ENCODE assay signal across 13 mouse cellular contexts in genomic region chr4:122857909-122858308, GRCm38 (mm10). TPM values are rescaled to one million over a fixed set of nuclear protein-coding genes. Genes with fewer than 3 reads are reported as not detected.
DNase-seq lines count a peak whose midpoint lies in the region; ATAC-seq and TF ChIP-seq lines count a peak whose summit lies in the region.
"Had no signal": no experiment of that assay in that cellular context is flagged by ENCODE, and none has a peak within 500 bp of the region (broad histone marks: within the 10 kb centered on the region; RNA-seq: fewer than 3 reads in every experiment).

No protein-coding gene starts in this region.

- H3K9me3 ChIP-seq in liver, postnatal 0 days (ENCODE audit: low read length): no peaks in the 10 kb centered on the region
- no peaks in the 10 kb centered on the region for H3K9me3 ChIP-seq in liver, embryonic 12.5 days (replicated peaks)
- H3K9me3 ChIP-seq: forebrain, embryonic 13.5 days; limb, embryonic 15.5 days; stomach, embryonic 15.5 days had no signal

- no peak overlapping the region for H3K4me3 ChIP-seq in gastrocnemius, adult 2 months
- H3K4me3 ChIP-seq in liver, postnatal 0 days (ENCODE audit: low read depth, low read length): no peak overlapping the region
- no peak overlapping the region for H3K4me3 ChIP-seq in liver, embryonic 12.5 days
- H3K4me3 ChIP-seq: forebrain, embryonic 13.5 days; limb, embryonic 15.5 days; stomach, embryonic 15.5 days had no signal

- intact Hi-C loops in gastrocnemius, adult 2 months (cut with DNase I): no loop called here
- intact Hi-C loops in gastrocnemius, postnatal 14 days (cut with DNase I; ENCODE audit: low total_unique reads): no loop called here

- ATAC-seq in liver, postnatal 0 days: no peak
- no peak for ATAC-seq in liver, embryonic 12.5 days
- peak; percentile 43 for ATAC-seq in CD4-positive, CD25-positive, alpha-beta regulatory T cell, adult 4 months
- ATAC-seq in erythroblast, adult 5-6 weeks (replicated peaks; ENCODE audit: low FRiP score, poor library complexity, severe bottlenecking): no peak
- ATAC-seq: forebrain, embryonic 13.5 days had no signal

- 46% methylated on average over 2 of the region's 2 CpGs for WGBS in liver, postnatal 0 days (ENCODE audit: insufficient replicate concordance)
- 51% methylated on average over 2 of the region's 2 CpGs for WGBS in liver, embryonic 12.5 days (ENCODE audit: insufficient replicate concordance)

- peaks cover 64% of the 10 kb centered on the region for H3K36me3 ChIP-seq in liver, postnatal 0 days (replicated peaks; ENCODE audit: insufficient read depth, low read length)
- peaks cover 75% of the 10 kb centered on the region for H3K36me3 ChIP-seq in liver, embryonic 12.5 days

- H3K9ac ChIP-seq in liver, postnatal 0 days (replicated peaks): no peak overlapping the region
- no peak overlapping the region for H3K9ac ChIP-seq in liver, embryonic 12.5 days
- H3K9ac ChIP-seq: forebrain, embryonic 13.5 days; limb, embryonic 15.5 days; stomach, embryonic 15.5 days had no signal

- H3K27ac ChIP-seq in gastrocnemius, adult 2 months: no peak overlapping the region
- H3K27ac ChIP-seq in liver, postnatal 0 days (ENCODE audit: low read depth): no peak overlapping the region
- no peak overlapping the region for H3K27ac ChIP-seq in liver, embryonic 12.5 days
- H3K27ac ChIP-seq: forebrain, embryonic 13.5 days; limb, embryonic 15.5 days; stomach, embryonic 15.5 days had no signal

- no peak for TF ChIP-seq EP300 in liver, postnatal 0 days (IDR thresholded peaks at IDR 0.05; ENCODE audit: low read depth)

- no peak for DNase-seq in gastrocnemius, adult 2 months
- no peak for DNase-seq in gastrocnemius, postnatal 14 days
- DNase-seq in liver, postnatal 0 days: no peak
- DNase-seq in induced T-regulatory cell, adult 2 months (ENCODE audit: low read depth): peak; percentile 41
- DNase-seq in urinary bladder, postnatal 25 days (ENCODE audit: low spot score): no peak
- DNase-seq: cerebellum, postnatal 14 days; gastrocnemius, postnatal 25 days had no signal

- H3K4me2 ChIP-seq in liver, postnatal 0 days (ENCODE audit: low read depth, low read length): no peak overlapping the region
- no peak overlapping the region for H3K4me2 ChIP-seq in liver, embryonic 12.5 days
- H3K4me2 ChIP-seq: forebrain, embryonic 13.5 days; limb, embryonic 15.5 days; stomach, embryonic 15.5 days had no signal

- H3K27me3 ChIP-seq in liver, postnatal 0 days (ENCODE audit: insufficient read depth, low read length): no peaks in the 10 kb centered on the region
- no peaks in the 10 kb centered on the region for H3K27me3 ChIP-seq in liver, embryonic 12.5 days (replicated peaks)
- H3K27me3 ChIP-seq: forebrain, embryonic 13.5 days; limb, embryonic 15.5 days; stomach, embryonic 15.5 days had no signal

- peaks cover 10% of the 10 kb centered on the region for H3K4me1 ChIP-seq in liver, postnatal 0 days (ENCODE audit: insufficient read depth)
- no peaks in the 10 kb centered on the region for H3K4me1 ChIP-seq in liver, embryonic 12.5 days
- H3K4me1 ChIP-seq: forebrain, embryonic 13.5 days; limb, embryonic 15.5 days; stomach, embryonic 15.5 days had no signal

- peak; percentile 7; the same call in 1 of the 2 replicates for TF ChIP-seq CTCF in gastrocnemius, adult 2 months (IDR thresholded peaks at IDR 0.05)
- TF ChIP-seq CTCF in liver, postnatal 0 days (IDR thresholded peaks at IDR 0.05; ENCODE audit: low read depth): peak; percentile 55

RNA-seq across cellular contexts. Expression of gene Ppt1, which starts 21.9 kb away (rescaled TPM):
- 10 to 100 TPM in 1 of 2 experiments, 1 to 10 TPM in 1; 9.1 to 13.6 TPM for total RNA-seq in gastrocnemius, adult 2 months (2021)
- 10 to 100 TPM; 16.3 to 17.2 TPM for total RNA-seq in gastrocnemius, postnatal 14 days (2021)
- polyA plus RNA-seq in liver, postnatal 0 days (2015; fragmentation: Nextera tagmentation; extraction: Ambion mirVana): 18.6 and 20.3 TPM in 2 replicates
- polyA plus RNA-seq in liver, embryonic 12.5 days (2016; fragmentation: Nextera tagmentation; extraction: Ambion mirVana): 25.0 and 26.0 TPM in 2 replicates
- 100 to 1,000 TPM; 112 to 156 TPM for polyA plus RNA-seq in CD4-positive, CD25-positive, alpha-beta regulatory T cell, adult 4 months (2017; shearing (Covaris generic))
- 33.6 and 48.4 TPM in 2 replicates for total RNA-seq in erythroblast, adult 5-6 weeks (2015; ENCODE audit: low replicate concordance)
- total RNA-seq in erythroblast, adult 5-6 weeks (2017; ENCODE audit: low replicate concordance): 12.9 and 14.9 TPM in 2 replicates

RNA-seq across cellular contexts. Expression of gene Cap1, which starts 27.9 kb away (rescaled TPM):
- 10 to 100 TPM; 17.4 to 25.5 TPM for total RNA-seq in gastrocnemius, adult 2 months (2021)
- total RNA-seq in gastrocnemius, postnatal 14 days (2021): 10 to 100 TPM; 33.4 to 39.2 TPM
- polyA plus RNA-seq in liver, postnatal 0 days (2015; fragmentation: Nextera tagmentation; extraction: Ambion mirVana): 22.3 and 28.4 TPM in 2 replicates
- polyA plus RNA-seq in liver, embryonic 12.5 days (2016; fragmentation: Nextera tagmentation; extraction: Ambion mirVana): 30.3 and 31.6 TPM in 2 replicates
- polyA plus RNA-seq in CD4-positive, CD25-positive, alpha-beta regulatory T cell, adult 4 months (2017; shearing (Covaris generic)): 100 to 1,000 TPM; 298 to 352 TPM
- total RNA-seq in erythroblast, adult 5-6 weeks (2015; ENCODE audit: low replicate concordance): 77.8 and 106 TPM in 2 replicates
- total RNA-seq in erythroblast, adult 5-6 weeks (2017; ENCODE audit: low replicate concordance): 76.8 and 86.9 TPM in 2 replicates
